Mouse (Mus musculus) forebrain, embryonic 14.5 days (tissue): ENCODE measurements at regions not wholly inside any gene's neighbourhood (a gene's known extent, or its start where the extent isn't known, plus 50 kb on each side); places are given as distances from the start of the nearest gene placed in this dataset.

Experiments
- ATAC-seq: fragments of 200-750 bp; cut with Nextera tagmentation; 2 replicates; pipeline ENCODE4 v1.8.0; 2017; ENCODE audit warnings: mild to moderate bottlenecking, moderate library complexity
- DNase-seq: peaks from one replicate; pipeline ENCODE4 v3.0.0-alpha.2; 2015; ENCODE audit warnings: low spot score
- H3K27ac ChIP-seq: fragments of 300-500 bp; sonication (generic); 2 replicates; pipeline ENCODE4 v1.5.1; 2014; ENCODE audit warnings: low read depth, mild to moderate bottlenecking, control low read depth, low read length, moderate library complexity
- H3K27me3 ChIP-seq: fragments of 300-500 bp; sonication (generic); replicated peaks from 2 replicates; pipeline ENCODE4 v1.6.1; 2014; ENCODE audit warnings: low read length, control low read depth, mixed read lengths; ENCODE audit not compliant: control insufficient read depth, insufficient read depth
- H3K36me3 ChIP-seq: fragments of 300-500 bp; sonication (generic); 2 replicates; pipeline ENCODE4 v1.6.1; 2014; ENCODE audit warnings: low read length, control low read depth; ENCODE audit not compliant: control insufficient read depth, insufficient read depth
- H3K4me1 ChIP-seq: fragments of 300-500 bp; sonication (generic); 2 replicates; pipeline ENCODE4 v1.6.1; 2014; ENCODE audit warnings: antibody characterized with exemption, low read length, control low read depth; ENCODE audit not compliant: control insufficient read depth, insufficient read depth
- H3K4me2 ChIP-seq: fragments of 300-500 bp; sonication (generic); 2 replicates; pipeline ENCODE4 v1.6.1; 2014; ENCODE audit warnings: mild to moderate bottlenecking, control low read depth, low read length
- H3K4me3 ChIP-seq: fragments of 300-500 bp; sonication (generic); 2 replicates; pipeline ENCODE4 v1.5.1; 2014; ENCODE audit warnings: low read depth, low read length, control low read depth
- H3K9ac ChIP-seq: fragments of 300-500 bp; sonication (generic); 2 replicates; pipeline ENCODE4 v1.6.1; 2014; ENCODE audit warnings: mild to moderate bottlenecking, low read length, control low read depth, moderate library complexity
- H3K9me3 ChIP-seq: fragments of 300-500 bp; sonication (generic); replicated peaks from 2 replicates; pipeline ENCODE4 v1.6.1; 2016; ENCODE audit warnings: low read length, control low read depth, mixed read lengths; ENCODE audit not compliant: control insufficient read depth
- WGBS: fragments of 180-500 bp; shearing (Covaris S2); extraction: QIAGEN DNeasy Blood & Tissue Kit; methylation state at CpG from one replicate; pipeline ENCODE4 v1.1.7; 2014; 5-methylcytosine and 5-hydroxymethylcytosine counted together

- peak; percentile 7 for DNase-seq
- no peaks in the 10 kb centered on the region for H3K9me3 ChIP-seq
- no peak overlapping the region for H3K4me3 ChIP-seq
- H3K9ac ChIP-seq: no peak overlapping the region
- no peaks in the 10 kb centered on the region for H3K36me3 ChIP-seq
- 51% methylated on average over 5 of the region's 5 CpGs for WGBS
- H3K4me2 ChIP-seq: no peak overlapping the region
- H3K4me1 ChIP-seq: no peaks in the 10 kb centered on the region
- H3K27ac ChIP-seq: no peak overlapping the region
- H3K27me3 ChIP-seq: no peaks in the 10 kb centered on the region
- no peak for ATAC-seq
Measured at GRCm38 (mm10) chr3:62730987-62731386, 126.0 kb upstream of the Gpr149 start.

DNA sequence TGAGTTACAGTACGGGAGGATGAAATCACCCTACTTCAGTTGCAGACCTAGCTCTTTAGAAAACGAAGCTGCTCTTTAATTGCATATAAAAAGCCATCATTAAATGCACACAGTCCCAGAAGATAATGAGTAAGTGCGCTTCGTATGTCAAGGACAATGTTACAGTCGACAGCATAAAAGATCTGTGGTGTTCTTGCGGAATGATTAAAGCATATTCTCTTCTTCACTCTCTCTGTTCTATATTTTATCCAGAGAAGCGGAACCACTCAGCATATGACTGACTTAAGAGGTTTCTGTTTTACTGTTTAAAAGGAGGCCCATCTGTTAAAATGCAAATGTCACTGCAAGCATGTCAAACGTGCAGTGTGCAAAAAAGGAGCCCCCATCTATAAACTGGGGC lies 121.0 kb upstream of the Gpr149 start:
- Histone ChIP-seq H3K4me3 (no peak overlapping the region), H3K9ac (no peak overlapping the region), H3K4me2 (no peak overlapping the region), H3K4me1 (no peaks in the 10 kb centered on the region), H3K27ac (no peak overlapping the region; the same call in 1 of the 2 replicates), H3K36me3 (no peaks in the 10 kb centered on the region), H3K9me3 (no peaks in the 10 kb centered on the region), H3K27me3 (no peaks in the 10 kb centered on the region)
- ATAC-seq: peak; percentile 71
- 28% methylated on average over 8 of the region's 8 CpGs for WGBS
- peak; percentile 55 for DNase-seq

- Histone ChIP-seq H3K27ac (no peak overlapping the region), H3K4me2 (no peak overlapping the region), H3K27me3 (no peaks in the 10 kb centered on the region), H3K36me3 (no peaks in the 10 kb centered on the region), H3K9me3 (no peaks in the 10 kb centered on the region), H3K4me3 (no peak overlapping the region), H3K9ac (no peak overlapping the region), H3K4me1 (no peaks in the 10 kb centered on the region)
- DNase-seq (peak; percentile 8), ATAC-seq (no peak)
- 56% methylated on average over 1 of the region's 1 CpGs for WGBS
Measured at GRCm38 (mm10) chr3:62716849-62717248, 111.9 kb upstream of the Gpr149 start.

- WGBS: 82% methylated on average over 5 of the region's 5 CpGs
- no peak for DNase-seq
Measured at GRCm38 (mm10) chr3:62715311-62715971, 110.5 kb upstream of the Gpr149 start.

More at GRCm38 (mm10) chr3:62715311-62715971, 110.5 kb upstream of the Gpr149 start:
- H3K36me3 ChIP-seq: no peaks in the 10 kb centered on the region
- H3K9ac ChIP-seq: no peak overlapping the region
- H3K4me3 ChIP-seq: no peak overlapping the region
- no peaks in the 10 kb centered on the region for H3K9me3 ChIP-seq
- H3K27me3 ChIP-seq: no peaks in the 10 kb centered on the region
- no peak for ATAC-seq
- no peak overlapping the region for H3K27ac ChIP-seq
- H3K4me1 ChIP-seq: no peaks in the 10 kb centered on the region
- H3K4me2 ChIP-seq: no peak overlapping the region
